Mouse (Mus musculus): Measurements from ENCODE around the gene Hemk1.

DNA sequence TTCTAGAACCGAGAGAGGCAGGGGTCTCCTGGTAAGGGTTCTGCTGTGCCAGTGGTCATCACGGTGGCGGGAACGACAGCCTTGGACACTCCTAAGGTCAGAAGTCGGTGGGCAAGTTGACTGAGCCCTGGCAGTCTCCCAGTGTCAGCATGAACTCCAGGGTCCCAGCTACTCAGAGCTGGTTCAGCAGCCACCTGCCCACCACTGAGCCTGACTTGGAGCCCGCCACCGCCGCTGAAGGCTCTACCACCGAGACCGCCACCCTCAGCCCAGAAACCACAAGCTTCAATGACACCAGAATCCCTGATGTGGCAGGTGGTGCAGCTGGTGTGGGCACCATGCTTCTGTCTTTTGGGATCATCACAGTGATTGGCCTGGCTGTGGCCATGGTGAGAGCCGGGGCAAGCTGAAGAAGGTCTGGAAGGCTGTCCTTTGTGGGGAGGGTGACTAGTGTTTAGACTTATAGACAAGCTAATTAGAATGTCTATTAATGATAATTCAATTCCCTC lies 4.1 kb upstream of the Hemk1 start:
- TF ChIP-seq CTCF (IDR thresholded peaks at IDR 0.05; ENCODE audit: low read depth, low read length) = no peak
- no peak for TF ChIP-seq POLR2A (IDR thresholded peaks at IDR 0.05; ENCODE audit: borderline replicate concordance, low read depth, low read length)
